Mouse (Mus musculus) myocyte (in vitro differentiated cells): Measurements from ENCODE around the gene Rad54l2. TPM values are rescaled to one million over a fixed set of nuclear protein-coding genes. Genes with fewer than 3 reads are reported as not detected.
A peak's percentile ranks its signal among the peaks of the same experiment; 100 is the strongest.

Experiments used
- H3K27me3 ChIP-seq: one replicate; pipeline ENCODE4 v1.6.1; 2011; ENCODE audit not compliant: control insufficient read depth, insufficient read depth, insufficient read length
- H3K36me3 ChIP-seq: one replicate; pipeline ENCODE4 v1.6.1; 2011; ENCODE audit not compliant: control insufficient read depth, insufficient read depth
- H3K4me2 ChIP-seq: one replicate; pipeline ENCODE4 v1.6.1; 2011; ENCODE audit warnings: low read depth, control low read depth
- H3K4me3 ChIP-seq: one replicate; pipeline ENCODE4 v1.5.1; 2011; ENCODE audit warnings: mild to moderate bottlenecking, control low read depth, moderate library complexity
- H3K79me2 ChIP-seq: one replicate; pipeline ENCODE4 v1.6.1; 2011; ENCODE audit not compliant: control insufficient read depth, insufficient read depth
- H3ac ChIP-seq: one replicate; pipeline ENCODE4 v1.6.1; 2011; ENCODE audit not compliant: control insufficient read depth, insufficient read length
- CEBPB ChIP-seq: IDR thresholded peaks from 2 replicates; pipeline ENCODE4 v1.6.1; 2011; ENCODE audit warnings: mild to moderate bottlenecking, moderate library complexity; ENCODE audit not compliant: poor library complexity, insufficient read depth, severe bottlenecking
- E2F4 ChIP-seq: IDR thresholded peaks from one replicate; pipeline ENCODE4 v1.6.1; 2011; ENCODE audit warnings: mild to moderate bottlenecking, control low read depth, moderate library complexity; ENCODE audit not compliant: insufficient read depth
- MAX ChIP-seq: IDR thresholded peaks from one replicate; pipeline ENCODE4 v1.6.1; 2011; ENCODE audit warnings: low read depth, mild to moderate bottlenecking, control low read depth
- MYOD1 ChIP-seq, 3 experiments: IDR thresholded peaks; one replicate each; pipeline ENCODE4 v1.6.1; 2011; ENCODE audit warnings: control low read depth in 2 of 3, low read depth in 2 of 3, mild to moderate bottlenecking in 2 of 3, moderate library complexity in 1 of 3; ENCODE audit not compliant: insufficient read length in 2 of 3, control insufficient read depth in 1 of 3
- MYOG ChIP-seq, 3 experiments: IDR thresholded peaks; one replicate each; pipeline ENCODE4 v1.6.1; 2011; ENCODE audit warnings: control low read depth in 2 of 3, low read depth in 2 of 3, mild to moderate bottlenecking in 2 of 3; ENCODE audit not compliant: insufficient read length in 2 of 3, control insufficient read depth in 1 of 3, insufficient read depth in 1 of 3
- POLR2A ChIP-seq: IDR thresholded peaks from one replicate; pipeline ENCODE4 v1.6.1; 2011; ENCODE audit warnings: low read depth, mild to moderate bottlenecking, control low read depth, moderate library complexity; ENCODE audit not compliant: insufficient read length
- POLR2AphosphoS2 ChIP-seq: IDR thresholded peaks from one replicate; pipeline ENCODE4 v1.6.1; 2011; ENCODE audit warnings: low read depth, control low read depth; ENCODE audit not compliant: insufficient read length
- REST ChIP-seq: IDR thresholded peaks from one replicate; pipeline ENCODE4 v1.6.1; 2011; ENCODE audit warnings: mild to moderate bottlenecking, control low read depth, moderate library complexity; ENCODE audit not compliant: insufficient read depth, insufficient read length
- SRF ChIP-seq: IDR thresholded peaks from one replicate; pipeline ENCODE4 v1.6.1; 2011; ENCODE audit warnings: low read depth; ENCODE audit not compliant: control insufficient read depth, insufficient read length
- TCF12 ChIP-seq: IDR thresholded peaks from one replicate; pipeline ENCODE4 v1.6.1; 2011; ENCODE audit warnings: mild to moderate bottlenecking, control low read depth; ENCODE audit not compliant: poor library complexity, insufficient read depth, severe bottlenecking
- TCF3 ChIP-seq: IDR thresholded peaks from one replicate; pipeline ENCODE4 v1.6.1; 2011; ENCODE audit warnings: low read depth, control low read depth; ENCODE audit not compliant: insufficient read length
- USF1 ChIP-seq: IDR thresholded peaks from one replicate; pipeline ENCODE4 v1.6.1; 2011; ENCODE audit warnings: low read depth, mild to moderate bottlenecking, control low read depth, moderate library complexity
- polyA plus RNA-seq: library from polyadenylated mRNA; unstranded; fragments of >200 nt; fragmentation: generic; extraction: Trizol; gene quantifications from one replicate; pipeline ENCODE4 v1.2.1, GENCODE M21; 2012; ENCODE audit warnings: missing spikeins

The Rad54l2 gene
- polyA plus RNA-seq, 1 experiment: 5.3 TPM

GRCm38 (mm10) chr9:106819201-106819600 lies 30.2 kb upstream of the Rad54l2 start:
- H3ac ChIP-seq: no peak overlapping the region

GRCm38 (mm10) chr9:106818191-106818590 lies 29.2 kb upstream of the Rad54l2 start:
- TF ChIP-seq TCF3: no peak
- TF ChIP-seq SRF: no peak
- TF ChIP-seq E2F4: no peak
- TF ChIP-seq MYOD1 (IDR thresholded peaks at IDR 0.05; ENCODE audit: control insufficient read depth in 1 of 3, insufficient read length in 2 of 3, low read depth in 2 of 3): no peak
- TF ChIP-seq MYOG (IDR thresholded peaks at IDR 0.05; ENCODE audit: control insufficient read depth in 1 of 3, insufficient read depth in 1 of 3, insufficient read length in 2 of 3, low read depth in 2 of 3): no peak
- no peak for TF ChIP-seq MAX
- no peak for TF ChIP-seq USF1
- TF ChIP-seq REST: no peak
- TF ChIP-seq TCF12: no peak
- no peak for TF ChIP-seq POLR2A
- TF ChIP-seq CEBPB: no peak
- TF ChIP-seq POLR2AphosphoS2: no peak
- H3K36me3 ChIP-seq: no peaks in the 10 kb centered on the region
- H3K4me3 ChIP-seq: no peak overlapping the region
- H3K4me2 ChIP-seq: no peak overlapping the region
- no peaks in the 10 kb centered on the region for H3K27me3 ChIP-seq
- H3ac ChIP-seq: no peak overlapping the region
- peaks cover 10% of the 10 kb centered on the region for H3K79me2 ChIP-seq

More at GRCm38 (mm10) chr9:106819201-106819600, 30.2 kb upstream of the Rad54l2 start:
- Histone ChIP-seq H3K79me2 (peaks cover 20% of the 10 kb centered on the region), H3K36me3 (no peaks in the 10 kb centered on the region), H3K4me3 (no peak overlapping the region), H3K4me2 (no peak overlapping the region), H3K27me3 (no peaks in the 10 kb centered on the region)
- TF ChIP-seq POLR2AphosphoS2: no peak
- TF ChIP-seq TCF3: no peak
- TF ChIP-seq E2F4: no peak
- no peak for TF ChIP-seq TCF12
- TF ChIP-seq SRF: no peak
- TF ChIP-seq REST: no peak
- TF ChIP-seq POLR2A: no peak
- no peak for TF ChIP-seq MYOD1 (IDR thresholded peaks at IDR 0.05; ENCODE audit: control insufficient read depth in 1 of 3, insufficient read length in 2 of 3, low read depth in 2 of 3)
- TF ChIP-seq USF1: no peak
- no peak for TF ChIP-seq MAX

GRCm38 (mm10) chr9:106806503-106806902 lies 17.5 kb upstream of the Rad54l2 start:
- Histone ChIP-seq H3K4me3 (no peak overlapping the region), H3K4me2 (no peak overlapping the region), H3K79me2 (no peaks in the 10 kb centered on the region), H3ac (no peak overlapping the region), H3K36me3 (no peaks in the 10 kb centered on the region), H3K27me3 (peaks cover 16% of the 10 kb centered on the region)
- no peak for TF ChIP-seq MAX
- no peak for TF ChIP-seq MYOD1 (IDR thresholded peaks at IDR 0.05; ENCODE audit: control insufficient read depth in 1 of 3, insufficient read length in 2 of 3, low read depth in 2 of 3)
- TF ChIP-seq POLR2AphosphoS2: no peak
- no peak for TF ChIP-seq TCF3
- no peak for TF ChIP-seq TCF12
- TF ChIP-seq MYOG (IDR thresholded peaks at IDR 0.05; ENCODE audit: control insufficient read depth in 1 of 3, insufficient read depth in 1 of 3, insufficient read length in 2 of 3, low read depth in 2 of 3): no peak
- no peak for TF ChIP-seq E2F4
- TF ChIP-seq USF1: no peak
- TF ChIP-seq REST: no peak
- TF ChIP-seq SRF: no peak
- TF ChIP-seq CEBPB: no peak
- TF ChIP-seq POLR2A: no peak

GRCm38 (mm10) chr9:106790831-106791230 lies 1.8 kb upstream of the Rad54l2 start:
- no peak for TF ChIP-seq CEBPB
- no peak for TF ChIP-seq MYOD1 (IDR thresholded peaks at IDR 0.05; ENCODE audit: control insufficient read depth in 1 of 3, insufficient read length in 2 of 3, low read depth in 2 of 3)
- TF ChIP-seq POLR2AphosphoS2: no peak
- no peak for TF ChIP-seq TCF3
- TF ChIP-seq SRF: no peak
- no peak for TF ChIP-seq E2F4
- TF ChIP-seq MAX: no peak
- TF ChIP-seq USF1: no peak
- TF ChIP-seq REST: no peak
- no peak for TF ChIP-seq MYOG (IDR thresholded peaks at IDR 0.05; ENCODE audit: control insufficient read depth in 1 of 3, insufficient read depth in 1 of 3, insufficient read length in 2 of 3, low read depth in 2 of 3)
- no peak for TF ChIP-seq TCF12
- TF ChIP-seq POLR2A: no peak
- peaks cover 34% of the 10 kb centered on the region for H3K79me2 ChIP-seq
- H3K36me3 ChIP-seq: no peaks in the 10 kb centered on the region
- no peak overlapping the region for H3ac ChIP-seq
- H3K4me3 ChIP-seq: no peak overlapping the region
- peaks cover 20% of the 10 kb centered on the region for H3K27me3 ChIP-seq
- no peak overlapping the region for H3K4me2 ChIP-seq

- no peak for TF ChIP-seq TCF12
- no peak for TF ChIP-seq TCF3
- no peak for TF ChIP-seq REST
- no peak for TF ChIP-seq POLR2A
- no peak for TF ChIP-seq E2F4
- no peak for TF ChIP-seq MYOD1 (IDR thresholded peaks at IDR 0.05; ENCODE audit: control insufficient read depth in 1 of 3, insufficient read length in 2 of 3, low read depth in 2 of 3)
- TF ChIP-seq MYOG (IDR thresholded peaks at IDR 0.05; ENCODE audit: control insufficient read depth in 1 of 3, insufficient read depth in 1 of 3, insufficient read length in 2 of 3, low read depth in 2 of 3): no peak
- no peak for TF ChIP-seq USF1
- no peak for TF ChIP-seq CEBPB
- no peak for TF ChIP-seq POLR2AphosphoS2
- no peak for TF ChIP-seq SRF
- no peak for TF ChIP-seq MAX
- Histone ChIP-seq H3K27me3 (peaks cover 18% of the 10 kb centered on the region), H3ac (peak overlapping the region; percentile 64), H3K4me2 (peak overlapping the region; percentile 92), H3K36me3 (no peaks in the 10 kb centered on the region), H3K79me2 (peaks cover 48% of the 10 kb centered on the region), H3K4me3 (peak overlapping the region; percentile 74)
Measured at GRCm38 (mm10) chr9:106789363-106789762, 369 bp upstream of the Rad54l2 start.
